Mouse (Mus musculus) layer of hippocampus, postnatal 10 days (tissue): ENCODE measurements at regions not wholly inside any gene's neighbourhood (a gene's known extent, or its start where the extent isn't known, plus 50 kb on each side); places are given as distances from the start of the nearest gene placed in this dataset.

ENCODE experiments used
- DNase-seq, 2 experiments: peaks; one replicate each; pipeline ENCODE4 v3.0.0; 2021; ENCODE audit warnings: low spot score in 2 of 2

DNA sequence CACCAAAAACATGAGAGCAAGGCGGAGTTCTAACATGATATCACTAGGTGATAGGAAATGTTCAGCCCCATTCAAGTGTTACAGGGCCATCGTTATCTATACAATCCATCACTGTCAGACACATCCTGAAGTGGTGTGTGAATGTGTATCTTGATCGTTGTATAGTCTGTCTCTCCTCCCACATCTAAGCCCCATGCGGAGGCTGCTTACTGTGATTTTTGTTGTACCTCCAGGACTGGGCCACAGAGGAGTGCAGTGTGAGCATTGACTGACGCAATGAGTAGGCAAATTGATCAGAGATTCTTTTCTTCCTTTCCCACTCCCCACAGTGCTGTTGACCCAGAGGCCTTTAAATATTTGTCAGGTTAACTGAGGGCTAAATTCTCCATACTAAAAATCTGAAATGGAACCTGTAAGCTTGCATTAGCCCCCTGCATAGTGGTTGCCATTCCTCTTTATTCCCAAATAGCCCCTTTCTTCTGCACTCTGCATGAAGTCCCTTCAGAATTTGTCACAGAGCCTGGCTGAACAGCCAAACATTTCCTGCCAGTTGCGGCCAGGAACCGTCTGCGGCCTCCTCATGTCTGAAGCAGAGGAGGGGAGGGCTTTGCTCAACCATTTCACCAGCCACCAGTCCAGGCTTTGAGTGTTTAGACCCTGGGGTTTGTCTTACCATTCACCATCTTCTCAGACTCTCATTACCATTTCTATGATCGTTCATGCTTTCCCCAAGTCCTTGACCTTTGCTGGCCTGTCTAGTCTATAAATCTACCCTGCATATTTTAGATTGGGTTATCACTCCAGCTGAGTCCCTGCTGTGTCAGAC is 119.3 kb downstream of the Ttc8 start:
- no peak for DNase-seq

GRCm38 (mm10) chr12:99041606-99042005 is 121.2 kb downstream of the Ttc8 start:
- DNase-seq, result no peak

- DNase-seq, result no peak
Observed at GRCm38 (mm10) chr12:99042918-99043862, 122.8 kb downstream of the Ttc8 start.

DNA sequence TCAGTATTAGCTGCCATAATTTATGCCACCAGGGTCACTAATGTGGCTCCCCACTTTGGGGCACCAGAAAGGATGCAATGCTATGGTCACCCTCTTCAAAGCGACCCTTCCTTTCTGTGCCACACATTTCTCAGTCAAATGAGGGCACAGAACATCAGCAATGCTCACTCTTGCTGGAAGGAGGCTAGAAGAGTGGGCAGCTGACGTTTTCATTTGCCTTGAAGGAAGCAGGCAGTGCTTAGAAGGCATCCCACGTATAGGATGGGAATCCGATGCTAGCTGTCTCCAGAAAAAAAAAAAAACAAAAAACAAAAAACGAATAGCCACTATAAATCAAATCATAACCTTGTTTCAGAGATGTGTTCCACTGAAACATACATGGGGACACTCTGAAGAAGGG is 124.1 kb downstream of the Ttc8 start:
- no peak for DNase-seq

DNA sequence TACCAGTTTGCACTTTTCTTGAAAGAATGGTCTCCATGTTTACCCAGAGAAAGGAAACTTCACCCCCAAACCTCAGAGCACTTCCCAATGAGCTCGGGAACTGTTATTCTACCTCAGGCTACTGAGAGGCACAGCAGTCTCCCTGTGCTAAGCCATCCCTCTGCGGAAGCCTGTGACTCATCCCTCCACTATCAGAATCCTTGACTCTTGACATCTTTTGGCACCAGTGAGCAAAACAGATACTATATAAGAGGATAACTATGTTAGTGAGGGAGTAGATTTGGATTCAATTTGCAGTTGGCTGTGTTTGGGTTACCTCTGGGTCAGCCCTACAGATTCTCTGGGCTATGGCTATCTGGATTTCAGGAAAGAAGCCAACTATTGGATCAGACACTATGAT is 130.1 kb downstream of the Ttc8 start:
- no peak for DNase-seq

DNA sequence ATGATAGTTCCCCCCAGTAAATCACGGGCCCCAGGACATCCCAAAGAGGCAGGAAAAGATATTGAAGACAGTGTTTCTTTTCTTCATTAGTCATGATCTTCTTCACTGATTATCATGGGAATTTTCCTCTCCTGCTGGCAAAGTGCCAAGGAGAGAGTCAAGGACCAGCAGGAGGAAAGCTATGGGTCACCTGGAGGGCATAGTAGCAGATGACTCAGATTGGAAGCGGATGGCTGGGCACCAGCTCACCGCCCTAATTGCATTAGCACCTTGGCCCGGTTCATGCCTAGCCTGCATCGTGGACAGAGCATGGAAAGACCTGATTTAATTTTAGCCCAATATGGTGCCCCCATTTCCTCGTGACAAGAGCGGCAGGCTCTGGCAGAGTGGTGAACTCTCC is 132.2 kb downstream of the Ttc8 start:
- DNase-seq, result no peak

DNA sequence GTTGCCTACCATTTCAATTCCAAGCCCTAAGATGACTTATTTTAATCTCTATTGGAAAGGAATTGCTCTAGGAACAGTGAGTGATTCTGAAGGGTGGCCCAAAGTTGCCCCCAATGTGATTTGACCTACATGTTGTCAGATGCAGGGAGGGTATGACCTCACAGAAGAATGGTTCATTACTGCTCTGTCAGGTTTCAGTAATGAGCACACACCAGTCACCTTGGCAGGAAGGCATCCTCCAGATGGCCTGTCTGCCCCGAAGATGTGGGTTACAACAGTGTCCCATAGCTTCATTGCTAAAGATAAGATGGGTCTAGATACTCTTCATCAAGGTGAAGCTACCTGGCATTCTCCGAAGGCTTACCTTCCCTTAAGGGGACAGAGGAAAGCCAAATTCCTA is 137.1 kb downstream of the Ttc8 start:
- no peak for DNase-seq

GRCm38 (mm10) chr12:99058916-99059315 is 138.5 kb downstream of the Ttc8 start:
- DNase-seq, result no peak

GRCm38 (mm10) chr12:99059491-99059890 is 139.1 kb downstream of the Ttc8 start:
- DNase-seq, result no peak

DNA sequence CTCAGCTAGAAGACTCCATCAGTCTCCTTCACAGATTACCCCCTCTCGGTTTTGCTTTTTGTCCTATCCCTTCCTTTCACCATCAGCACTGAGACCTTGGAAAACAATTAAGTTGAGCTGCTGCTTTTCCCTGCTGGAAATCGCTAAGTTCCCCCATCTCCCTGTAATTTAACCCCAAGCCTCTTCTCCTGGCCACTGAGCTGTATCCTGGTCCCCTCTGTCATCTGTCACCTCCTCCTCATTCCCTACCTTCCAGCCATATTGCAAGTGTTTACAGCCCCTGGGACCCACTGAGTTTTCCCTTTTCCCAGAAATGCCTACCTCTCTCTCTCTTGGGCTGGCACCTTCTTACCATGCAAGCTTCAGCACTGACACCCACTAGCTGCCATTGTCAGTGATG is 140.3 kb downstream of the Ttc8 start:
- DNase-seq, result no peak

GRCm38 (mm10) chr12:99063441-99063840 is 143.1 kb downstream of the Ttc8 start:
- DNase-seq, result peak in 1 of 2 experiments; percentile 22

DNA sequence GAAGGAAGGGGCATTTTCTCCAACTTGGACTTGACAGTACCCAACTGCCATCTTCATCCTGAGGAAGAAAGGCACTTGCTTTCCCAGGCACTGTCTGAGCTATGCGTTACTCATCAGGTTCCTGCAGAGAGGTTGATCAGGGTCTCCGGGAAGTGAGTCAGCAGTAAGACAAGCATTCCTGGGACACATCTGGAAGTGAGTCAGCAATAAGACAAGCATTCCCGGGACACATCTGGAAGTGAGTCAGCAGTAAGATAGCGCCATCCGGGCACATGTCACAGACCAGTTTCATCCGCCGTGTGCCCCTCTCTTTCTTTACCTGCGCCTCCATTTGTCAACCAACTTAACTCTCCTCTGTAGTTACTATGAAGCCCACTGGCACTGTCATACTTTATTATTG is 143.5 kb downstream of the Ttc8 start:
- DNase-seq, result no peak

DNA sequence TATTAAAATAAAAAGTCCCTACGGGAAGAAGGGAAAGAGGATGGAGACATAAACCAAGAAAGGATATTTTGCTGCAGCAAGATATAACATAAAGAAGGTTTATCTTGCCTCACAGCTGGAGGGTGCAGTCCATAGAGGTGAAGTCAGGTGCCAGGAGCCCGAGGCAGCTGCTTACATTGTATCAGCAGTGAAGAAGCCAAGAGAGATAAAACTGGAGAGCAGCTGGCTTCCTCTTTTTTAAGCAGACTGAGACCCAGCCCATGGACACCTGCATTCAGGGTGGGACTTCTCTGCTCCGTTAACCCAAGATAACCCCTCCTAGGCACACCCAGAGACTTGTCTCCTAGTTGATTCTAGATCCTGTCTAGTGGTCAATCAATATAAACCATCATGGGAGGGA is 147.6 kb downstream of the Ttc8 start:
- DNase-seq, result no peak

DNA sequence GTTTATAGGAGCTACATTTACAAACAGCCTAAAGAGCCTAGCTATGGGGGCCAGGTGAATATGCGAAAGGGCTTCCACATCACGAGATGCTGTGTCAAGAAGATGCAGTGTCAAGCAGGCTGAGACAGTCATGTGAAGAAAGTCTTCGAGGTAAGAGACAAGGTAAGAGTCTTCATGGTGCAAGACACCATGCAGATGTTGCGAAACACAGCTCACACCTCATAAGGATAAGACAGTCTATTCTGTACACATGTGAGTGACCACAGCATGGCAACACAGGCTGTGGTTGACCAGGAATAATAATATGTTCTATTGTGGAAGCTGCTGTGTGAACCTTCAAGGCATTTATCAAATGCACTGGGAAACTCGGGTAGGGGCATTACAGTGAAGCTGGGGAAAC is 153.4 kb downstream of the Ttc8 start:
- DNase-seq, result no peak

- DNase-seq, result no peak
Observed at GRCm38 (mm10) chr12:99077366-99077765, 157.0 kb downstream of the Ttc8 start.

- DNase-seq, result no peak
Observed at GRCm38 (mm10) chr12:99079873-99080272, 159.5 kb downstream of the Ttc8 start.

- DNase-seq, result no peak
Observed at GRCm38 (mm10) chr12:99083616-99084015, 163.2 kb downstream of the Ttc8 start.

- peak; percentile 84 to 91 for DNase-seq
Observed at GRCm38 (mm10) chr12:99084144-99084543, 163.8 kb downstream of the Ttc8 start.

- peak; percentile 20 to 35 for DNase-seq
Observed at GRCm38 (mm10) chr12:99087286-99087685, 166.9 kb downstream of the Ttc8 start.

- DNase-seq, result no peak
Observed at GRCm38 (mm10) chr12:99091770-99092169, 171.4 kb downstream of the Ttc8 start.

- DNase-seq, result no peak
Observed at GRCm38 (mm10) chr12:99093151-99093550, 172.8 kb downstream of the Ttc8 start.

DNA sequence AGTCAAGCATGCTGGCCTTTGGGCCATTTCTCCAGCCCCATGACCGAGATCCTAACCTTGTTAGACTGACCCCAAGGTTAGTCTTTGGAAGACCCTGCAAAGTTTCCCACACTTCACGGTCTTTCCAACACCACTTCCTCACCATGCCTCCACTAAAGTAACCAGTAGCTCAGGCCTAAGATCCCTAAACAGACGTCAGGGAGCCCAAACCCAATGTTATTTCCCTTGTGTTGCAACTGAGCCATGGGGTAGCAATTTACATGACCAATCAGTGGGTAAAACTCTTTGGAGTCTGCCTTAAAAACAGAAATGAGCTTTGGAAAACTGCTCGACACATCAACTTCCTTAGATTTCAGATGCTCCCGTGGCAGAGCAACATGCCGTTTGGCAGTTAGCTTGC is 173.6 kb downstream of the Ttc8 start:
- DNase-seq, result no peak
